Mouse (Mus musculus) forebrain, postnatal 0 days (tissue): Measurements from ENCODE around the gene H1f0. TPM values are rescaled to one million over a fixed set of nuclear protein-coding genes. Genes with fewer than 3 reads are reported as not detected.

Experiments used
- ATAC-seq: fragments of 200-750 bp; cut with Nextera tagmentation; 2 replicates; pipeline ENCODE4 v1.8.0; 2017; ENCODE audit warnings: mild to moderate bottlenecking, moderate library complexity
- DNase-seq: peaks from one replicate; pipeline ENCODE4 v3.0.0-alpha.2; 2015
- H3K27ac ChIP-seq: fragments of 300-500 bp; sonication (generic); 2 replicates; pipeline ENCODE4 v1.5.1; 2014; ENCODE audit warnings: low read depth, mild to moderate bottlenecking, antibody characterized with exemption, low read length, moderate library complexity, mixed read lengths
- H3K27me3 ChIP-seq: fragments of 300-500 bp; sonication (generic); 2 replicates; pipeline ENCODE4 v1.6.1; 2014; ENCODE audit warnings: mild to moderate bottlenecking, low read length, mixed read lengths; ENCODE audit not compliant: insufficient read depth
- H3K36me3 ChIP-seq: fragments of 300-500 bp; sonication (generic); 2 replicates; pipeline ENCODE4 v1.6.1; 2014; ENCODE audit warnings: mild to moderate bottlenecking, moderate library complexity; ENCODE audit not compliant: insufficient read depth
- H3K4me1 ChIP-seq: fragments of 300-500 bp; sonication (generic); 2 replicates; pipeline ENCODE4 v1.6.1; 2014; ENCODE audit warnings: antibody characterized with exemption; ENCODE audit not compliant: insufficient read depth
- H3K4me2 ChIP-seq: fragments of 300-500 bp; sonication (generic); 2 replicates; pipeline ENCODE4 v1.6.1; 2014; ENCODE audit warnings: low read depth, mild to moderate bottlenecking, moderate library complexity
- H3K4me3 ChIP-seq: fragments of 300-500 bp; sonication (generic); 2 replicates; pipeline ENCODE4 v1.5.1; 2014; ENCODE audit warnings: low read depth, low read length, mixed read lengths
- H3K9ac ChIP-seq: fragments of 300-500 bp; sonication (generic); 2 replicates; pipeline ENCODE4 v1.6.1; 2014; ENCODE audit warnings: mild to moderate bottlenecking
- H3K9me3 ChIP-seq: fragments of 300-500 bp; sonication (generic); 2 replicates; pipeline ENCODE4 v1.6.1; 2016; ENCODE audit warnings: low read length
- CTCF ChIP-seq: sonication (generic); IDR thresholded peaks from 2 replicates; pipeline ENCODE4 v1.5.1; 2016; ENCODE audit warnings: antibody characterized with exemption, control low read depth, low read depth
- WGBS: fragments of 180-500 bp; shearing (Covaris S2); extraction: QIAGEN DNeasy Blood & Tissue Kit; methylation state at CpG from one replicate; pipeline ENCODE4 v1.1.7; 2014; 5-methylcytosine and 5-hydroxymethylcytosine counted together
- polyA plus RNA-seq: library from polyadenylated mRNA; unstranded; fragments of >200 nt; fragmentation: Nextera tagmentation; extraction: Ambion mirVana; gene quantifications from 2 replicates; pipeline ENCODE4 v1.2.1, GENCODE M21; 2015
- total RNA-seq: library from RNA; depleted of rRNA; stranded (reverse); fragments of >200 nt; gene quantifications from 2 replicates; pipeline ENCODE4 v1.2.3, GENCODE M21; 2014

The H1f0 gene
- total and polyA plus RNA-seq, 2 experiments from 2014 or later, result 209 to 224 TPM

GRCm38 (mm10) chr15:79068416-79068815 is 40.2 kb downstream of the H1f0 start:
- Histone ChIP-seq H3K36me3 (no peaks in the 10 kb centered on the region), H3K27ac (no peak overlapping the region), H3K9ac (no peak overlapping the region), H3K4me1 (no peaks in the 10 kb centered on the region; the same call in 1 of the 2 replicates), H3K4me2 (no peak overlapping the region), H3K9me3 (no peaks in the 10 kb centered on the region), H3K27me3 (no peaks in the 10 kb centered on the region), H3K4me3 (no peak overlapping the region)
- ATAC-seq (no peak), DNase-seq (no peak)
- 82% methylated on average over 3 of the region's 3 CpGs for WGBS
- no peak for TF ChIP-seq CTCF

- DNase-seq (peak; percentile 29), ATAC-seq (no peak)
- no peak overlapping the region for H3K4me3 ChIP-seq
- H3K36me3 ChIP-seq, result no peaks in the 10 kb centered on the region
- H3K9me3 ChIP-seq, result no peaks in the 10 kb centered on the region
- peaks cover 9% of the 10 kb centered on the region for H3K4me1 ChIP-seq
- H3K27me3 ChIP-seq, result no peaks in the 10 kb centered on the region
- no peak overlapping the region for H3K27ac ChIP-seq
- peak; percentile 72 for TF ChIP-seq CTCF
- 67% methylated on average over 5 of the region's 5 CpGs for WGBS
- no peak overlapping the region for H3K9ac ChIP-seq
- H3K4me2 ChIP-seq, result no peak overlapping the region
Observed at GRCm38 (mm10) chr15:79071117-79072039, 43.1 kb downstream of the H1f0 start.

GRCm38 (mm10) chr15:79073752-79074151 is 45.5 kb downstream of the H1f0 start:
- Histone ChIP-seq H3K27me3 (no peaks in the 10 kb centered on the region), H3K9me3 (no peaks in the 10 kb centered on the region), H3K4me2 (no peak overlapping the region), H3K4me1 (peaks cover 9% of the 10 kb centered on the region), H3K4me3 (no peak overlapping the region), H3K9ac (no peak overlapping the region), H3K27ac (no peak overlapping the region), H3K36me3 (peaks cover 23% of the 10 kb centered on the region)
- DNase-seq (no peak), ATAC-seq (no peak)
- no peak for TF ChIP-seq CTCF

- Histone ChIP-seq H3K4me2 (peak overlapping the region; percentile 81), H3K27me3 (no peaks in the 10 kb centered on the region), H3K4me1 (peaks cover 9% of the 10 kb centered on the region), H3K9me3 (no peaks in the 10 kb centered on the region), H3K9ac (peak overlapping the region; percentile 68; the same call in 1 of the 2 replicates), H3K4me3 (peak overlapping the region; percentile 70), H3K36me3 (peaks cover 30% of the 10 kb centered on the region), H3K27ac (peak overlapping the region; percentile 50)
- no peak for TF ChIP-seq CTCF
- ATAC-seq (no peak), DNase-seq (no peak)
- WGBS, result 30% methylated on average over 10 of the region's 10 CpGs
Observed at GRCm38 (mm10) chr15:79074446-79074845, 46.2 kb downstream of the H1f0 start.

- Histone ChIP-seq H3K27me3 (no peaks in the 10 kb centered on the region), H3K4me1 (peaks cover 9% of the 10 kb centered on the region), H3K4me3 (peak within 1 kb of the TSS; percentile 70), H3K27ac (peak within 1 kb of the TSS; percentile 66), H3K36me3 (peaks cover 36% of the 10 kb centered on the region), H3K9ac (peak within 1 kb of the TSS; percentile 68), H3K4me2 (peak within 1 kb of the TSS; percentile 81), H3K9me3 (no peaks in the 10 kb centered on the region)
- ATAC-seq (peak; percentile 97), DNase-seq (peak; percentile 87)
- TF ChIP-seq CTCF, result peak; percentile 32
- 1% methylated on average over 48 of the region's 49 CpGs for WGBS
Observed at GRCm38 (mm10) chr15:79074913-79075532, 46.8 kb downstream of the H1f0 start, which contains the start of gene Eif3l. Gene Eif3l (plus strand): TSS chr15:79075179.

GRCm38 (mm10) chr15:79075658-79076365 is 47.6 kb downstream of the H1f0 start:
- peak overlapping the region; percentile 81 for H3K4me2 ChIP-seq
- no peak for TF ChIP-seq CTCF

More at GRCm38 (mm10) chr15:79075658-79076365, 47.6 kb downstream of the H1f0 start:
- ATAC-seq (no peak), DNase-seq (no peak)
- Histone ChIP-seq H3K27ac (peak overlapping the region; percentile 66; the same call in 1 of the 2 replicates), H3K9ac (peak overlapping the region; percentile 68), H3K4me3 (peak overlapping the region; percentile 70), H3K36me3 (peaks cover 41% of the 10 kb centered on the region), H3K4me1 (peaks cover 9% of the 10 kb centered on the region), H3K27me3 (no peaks in the 10 kb centered on the region), H3K9me3 (no peaks in the 10 kb centered on the region)
- 43% methylated on average over 15 of the region's 15 CpGs for WGBS
